Mouse (Mus musculus) Muller cell, postnatal 12 days (primary cell): ENCODE data around the gene Gcn1l1.
"Not testable (repeated sequence)": the region's sequence is repeated elsewhere in the genome, so short reads cannot be mapped to it uniquely, and the experiment has no call there.

Experiments
- DNase-seq: peaks from one replicate; pipeline ENCODE4 v3.0.0-alpha.2; 2015; ENCODE audit errors: inconsistent ontology term

The Gcn1l1 gene

GRCm38 (mm10) chr5:115559237-115560101, 5.6 kb upstream of the Gcn1l1 start, which contains the start of gene Rplp0:
Gene Rplp0, plus strand, starts transcription at chr5:115559467.
- DNase-seq = peak; percentile 98

GRCm38 (mm10) chr5:115560336-115560905, 4.6 kb upstream of the Gcn1l1 start:
- DNase-seq = no peak

GRCm38 (mm10) chr5:115563771-115564585, 1.1 kb upstream of the Gcn1l1 start:
- no peak for DNase-seq

- no peak for DNase-seq
Observed at GRCm38 (mm10) chr5:115565403-115565802, 349 bp downstream of the Gcn1l1 start.

GRCm38 (mm10) chr5:115568681-115569080, 3.6 kb downstream of the Gcn1l1 start:
- no peak for DNase-seq

- DNase-seq = no peak
Observed at GRCm38 (mm10) chr5:115569308-115569707, 4.3 kb downstream of the Gcn1l1 start.

- no peak for DNase-seq
Observed at GRCm38 (mm10) chr5:115569721-115570120, 4.7 kb downstream of the Gcn1l1 start.

GRCm38 (mm10) chr5:115571086-115571485, 6.0 kb downstream of the Gcn1l1 start:
- no peak for DNase-seq

GRCm38 (mm10) chr5:115572679-115573535, 7.9 kb downstream of the Gcn1l1 start:
- DNase-seq = peak; percentile 93

- peak; percentile 43 for DNase-seq
Observed at GRCm38 (mm10) chr5:115574992-115575391, 9.9 kb downstream of the Gcn1l1 start.

- DNase-seq = not testable (repeated sequence)
Observed at GRCm38 (mm10) chr5:115577686-115578085, 12.6 kb downstream of the Gcn1l1 start.

GRCm38 (mm10) chr5:115578922-115579321, 13.9 kb downstream of the Gcn1l1 start:
- DNase-seq = no peak

- DNase-seq = no peak
Observed at GRCm38 (mm10) chr5:115579363-115579762, 14.3 kb downstream of the Gcn1l1 start.

GRCm38 (mm10) chr5:115580229-115581001, 15.4 kb downstream of the Gcn1l1 start:
- DNase-seq = no peak

GRCm38 (mm10) chr5:115581662-115582061, 16.6 kb downstream of the Gcn1l1 start:
- no peak for DNase-seq

GRCm38 (mm10) chr5:115585616-115586015, 20.6 kb downstream of the Gcn1l1 start:
- DNase-seq = no peak

GRCm38 (mm10) chr5:115586166-115586565, 21.1 kb downstream of the Gcn1l1 start:
- DNase-seq = peak; percentile 87

GRCm38 (mm10) chr5:115586780-115587179, 21.7 kb downstream of the Gcn1l1 start:
- no peak for DNase-seq

GRCm38 (mm10) chr5:115591028-115591427, 26.0 kb downstream of the Gcn1l1 start:
- no peak for DNase-seq

- DNase-seq = no peak
Observed at GRCm38 (mm10) chr5:115591506-115591905, 26.5 kb downstream of the Gcn1l1 start.
